In the genomic region with DNA sequence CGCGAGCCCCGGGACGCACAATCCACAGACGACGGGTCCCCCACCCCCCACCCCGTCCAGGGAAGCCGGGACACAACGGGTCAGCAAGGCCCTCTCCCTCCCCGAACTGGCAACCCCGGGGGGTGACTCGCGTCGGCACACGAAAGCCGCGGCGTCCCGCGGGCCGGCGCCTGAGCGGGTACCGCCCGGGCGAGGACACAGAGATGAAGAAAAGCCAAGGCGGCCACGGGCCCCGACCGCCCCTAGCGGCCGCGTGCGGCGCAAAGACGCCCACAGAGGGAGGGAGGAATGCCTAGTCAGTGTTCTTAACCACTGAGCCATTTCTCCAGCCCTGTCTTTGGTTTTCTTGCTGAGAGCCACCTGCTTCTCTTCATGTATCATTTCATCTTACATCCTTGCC, we compare ENCODE assay signal across 8 mouse cellular contexts. TPM values are rescaled to one million over a fixed set of nuclear protein-coding genes. Genes with fewer than 3 reads are reported as not detected.
A peak's percentile ranks its signal among the peaks of the same experiment; 100 is the strongest.
DNase-seq lines count a peak whose midpoint lies in the region; ATAC-seq and TF ChIP-seq lines count a peak whose summit lies in the region.

No protein-coding gene starts in this region.

- no peak overlapping the region for H3K4me2 ChIP-seq in stomach, postnatal 0 days (replicated peaks; ENCODE audit: low read depth)

- WGBS in cerebellum, adult 2 months: 9% methylated on average over 36 of the region's 36 CpGs
- WGBS in stomach, postnatal 0 days: 6% methylated on average over 35 of the region's 36 CpGs

- H3K4me3 ChIP-seq in cerebellum, adult 2 months (replicated peaks; ENCODE audit: insufficient read depth, low read depth, low read length): no peak overlapping the region
- no peak overlapping the region for H3K4me3 ChIP-seq in stomach, postnatal 0 days (ENCODE audit: low read depth, low read length)

- H3K36me3 ChIP-seq in stomach, postnatal 0 days (ENCODE audit: control insufficient read depth, insufficient read depth, low read length): no peaks in the 10 kb centered on the region

- no peak for ATAC-seq in stomach, postnatal 0 days (ENCODE audit: low FRiP score, low TSS enrichment)

- no peak overlapping the region for H3K27ac ChIP-seq in cerebellum, adult 2 months (ENCODE audit: insufficient read depth, low read length)
- peak overlapping the region; percentile 53; the same call in 1 of the 2 replicates for H3K27ac ChIP-seq in stomach, postnatal 0 days (replicated peaks)

- no peak for TF ChIP-seq EP300 in stomach, postnatal 0 days (optimal IDR thresholded peaks at IDR 0.05)

- TF ChIP-seq POLR2A in cerebellum, adult 2 months (IDR thresholded peaks at IDR 0.05; ENCODE audit: borderline replicate concordance, insufficient read depth, low read length): no peak

- peak; percentile 49 for DNase-seq in cerebellum, adult 2 months
- DNase-seq in cerebellum, adult 11-12 months: no peak
- peak; percentile 92 for DNase-seq in 416B (ENCODE audit: low read depth)
- peak; percentile 83 to 88 for DNase-seq in adrenal gland, postnatal 36 days
- peak; percentile 100 for DNase-seq in forelimb bud, embryonic 11.5 days (ENCODE audit: low read depth, low spot score)
- peak; percentile 64 to 86 for DNase-seq in kidney, postnatal 36 days
- peak; percentile 100 for DNase-seq in mesoderm, embryonic 11.5 days (ENCODE audit: low read depth, low spot score)
- peak; percentile 95 for DNase-seq in stomach, postnatal 0 days (ENCODE audit: low spot score)

- H3K9me3 ChIP-seq in stomach, postnatal 0 days (ENCODE audit: control insufficient read depth, low read length): no peaks in the 10 kb centered on the region

- H3K4me1 ChIP-seq in cerebellum, adult 2 months (ENCODE audit: control insufficient read depth, insufficient read depth, low read length): no peaks in the 10 kb centered on the region
- H3K4me1 ChIP-seq in stomach, postnatal 0 days (replicated peaks; ENCODE audit: control insufficient read depth, insufficient read depth): no peaks in the 10 kb centered on the region

- H3K27me3 ChIP-seq in cerebellum, adult 2 months (ENCODE audit: control insufficient read depth, insufficient read depth, low read length): peaks cover 1% of the 10 kb centered on the region; the same call in 1 of the 2 replicates
- H3K27me3 ChIP-seq in stomach, postnatal 0 days (ENCODE audit: control insufficient read depth, insufficient read depth, low read length): no peaks in the 10 kb centered on the region

- no peak overlapping the region for H3K9ac ChIP-seq in stomach, postnatal 0 days (ENCODE audit: low read length)

- TF ChIP-seq CTCF in cerebellum, adult 2 months (IDR thresholded peaks at IDR 0.05; ENCODE audit: borderline replicate concordance, insufficient read depth, low read depth, low read length): peak; percentile 43; the same call in 1 of the 2 replicates
- peak; percentile 79 for TF ChIP-seq CTCF in stomach, postnatal 0 days (IDR thresholded peaks at IDR 0.05; ENCODE audit: low read depth)

RNA-seq across cellular contexts. Expression of gene Rpp21, which starts 26.6 kb away (rescaled TPM):
- polyA plus RNA-seq in cerebellum, adult 2 months (2012; rRNA removed): 71.2 and 71.8 TPM in 2 replicates
- total RNA-seq in adrenal gland, postnatal 36 days (2021): 10 to 100 TPM; 44.0 to 49.0 TPM
- 126 TPM in 2 replicates for polyA plus RNA-seq in stomach, postnatal 0 days (2015; fragmentation: Nextera tagmentation; extraction: Ambion mirVana)

RNA-seq across cellular contexts. Expression of gene Trim39, which starts 40.7 kb away (rescaled TPM):
- 55.6 and 57.9 TPM in 2 replicates for polyA plus RNA-seq in cerebellum, adult 2 months (2012; rRNA removed)
- total RNA-seq in adrenal gland, postnatal 36 days (2021): 10 to 100 TPM; 15.7 to 20.0 TPM
- polyA plus RNA-seq in stomach, postnatal 0 days (2015; fragmentation: Nextera tagmentation; extraction: Ambion mirVana): 6.2 and 6.5 TPM in 2 replicates

RNA-seq across cellular contexts. Expression of gene H2-T3, which starts 41.2 kb away (rescaled TPM):
- not detected in 2 replicates for polyA plus RNA-seq in cerebellum, adult 2 months (2012; rRNA removed)
- total RNA-seq in adrenal gland, postnatal 36 days (2021): not detected
- 0.04 TPM in 1 of 2 replicates, not detected in the other for polyA plus RNA-seq in stomach, postnatal 0 days (2015; fragmentation: Nextera tagmentation; extraction: Ambion mirVana)

RNA-seq across cellular contexts. Expression of gene H2-M10.2, which starts 55.0 kb away (rescaled TPM):
- polyA plus RNA-seq in cerebellum, adult 2 months (2012; rRNA removed): not detected in 2 replicates
- not detected for total RNA-seq in adrenal gland, postnatal 36 days (2021)
- polyA plus RNA-seq in stomach, postnatal 0 days (2015; fragmentation: Nextera tagmentation; extraction: Ambion mirVana): not detected in 2 replicates
